Mouse (Mus musculus) ZHBTc4 (cell line): Measurements from ENCODE around the gene Tsr1.

Source experiments
- DNase-seq: peaks from one replicate; pipeline ENCODE4 v3.0.0-alpha.2; 2011; ENCODE audit warnings: low read depth, low spot score

Gene Tsr1

GRCm38 (mm10) chr11:74896901-74897677, 782 bp upstream of the Tsr1 start, which contains the start of gene Sgsm2:
Sgsm2 (minus strand) TSS chr11:74897060.
- DNase-seq: peak; percentile 92

DNA sequence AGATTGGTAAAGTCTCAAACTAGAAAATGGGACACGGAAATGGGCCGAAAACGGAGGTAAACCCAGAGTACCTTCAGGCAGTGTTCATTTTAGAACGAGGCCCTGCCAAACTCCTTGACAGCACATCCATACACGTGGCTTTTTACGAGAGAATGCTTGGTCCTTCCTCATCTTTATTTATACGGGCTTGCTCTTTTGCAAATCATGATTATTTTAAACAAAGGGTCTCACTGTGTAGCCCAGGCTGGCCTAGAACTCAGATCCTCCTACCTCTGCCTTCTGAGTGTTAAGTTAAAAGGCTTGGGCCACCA, 601 bp downstream of the Tsr1 start:
- no peak for DNase-seq

- no peak for DNase-seq
These were observed 3.7 kb downstream of the Tsr1 start for GRCm38 (mm10) chr11:74901555-74901954.

- no peak for DNase-seq
These were observed 4.5 kb downstream of the Tsr1 start for GRCm38 (mm10) chr11:74902416-74902815.

GRCm38 (mm10) chr11:74907850-74908249, 10.0 kb downstream of the Tsr1 start:
- DNase-seq: no peak

DNA sequence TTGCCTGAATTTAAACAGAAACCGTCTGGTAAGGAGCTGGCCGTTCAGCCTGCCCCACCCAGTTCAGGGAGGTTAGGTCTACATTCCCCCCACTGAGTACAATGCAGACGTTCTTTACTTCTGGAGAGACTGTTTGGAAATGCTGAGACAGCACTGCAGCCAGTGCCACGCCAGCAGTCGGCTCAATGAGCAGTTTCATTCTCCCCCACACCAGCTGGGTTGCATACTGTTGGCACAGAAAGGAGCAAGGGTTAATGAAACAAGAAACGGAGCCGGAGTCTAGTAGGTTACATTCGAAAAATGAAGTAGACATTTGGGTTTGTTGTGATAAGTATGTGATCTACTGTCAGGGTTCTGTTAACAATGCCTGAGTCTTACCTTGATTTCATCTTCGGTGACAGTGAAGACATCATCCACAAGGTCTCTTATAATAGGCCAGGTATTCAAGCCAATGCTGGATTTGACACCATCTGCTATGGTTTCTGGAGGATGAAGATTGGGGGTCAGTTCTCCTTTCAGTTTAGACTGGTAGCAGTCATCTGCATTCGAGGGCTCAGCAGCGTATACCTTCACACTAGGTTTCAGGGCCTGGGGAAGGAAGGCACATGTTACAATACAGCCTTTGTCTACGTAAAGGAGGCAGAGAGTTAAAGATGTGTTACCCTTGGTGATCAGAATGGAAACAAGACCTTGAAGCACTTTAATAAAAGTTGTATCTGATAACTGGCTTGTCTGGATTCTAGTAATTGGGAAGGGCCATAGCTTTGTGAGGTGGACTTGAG, 10.9 kb downstream of the Tsr1 start:
- peak; percentile 32 for DNase-seq

DNA sequence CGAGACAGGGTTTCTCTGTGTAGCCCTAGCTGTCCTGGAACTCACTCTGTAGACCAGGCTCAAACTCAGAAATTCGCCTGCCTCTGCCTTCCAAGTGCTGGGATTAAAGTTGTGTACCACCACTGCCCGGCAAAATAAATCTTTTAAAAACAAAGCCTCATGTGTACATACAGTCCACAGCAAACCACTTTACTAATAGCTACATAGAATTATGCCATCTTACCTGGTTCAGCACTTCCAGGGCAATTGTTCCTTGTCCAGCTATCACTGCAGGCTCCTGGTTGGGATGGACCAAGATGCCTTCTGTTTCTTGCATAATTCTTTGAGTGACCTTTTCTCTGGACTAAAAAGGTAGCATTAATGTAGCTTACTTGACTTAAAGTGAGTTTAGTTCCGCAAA, 12.1 kb downstream of the Tsr1 start:
- no peak for DNase-seq

- no peak for DNase-seq
These were observed 14.6 kb downstream of the Tsr1 start for GRCm38 (mm10) chr11:74912492-74912891.

- DNase-seq: peak; percentile 37
These were observed 21.4 kb downstream of the Tsr1 start for GRCm38 (mm10) chr11:74919249-74919648.

DNA sequence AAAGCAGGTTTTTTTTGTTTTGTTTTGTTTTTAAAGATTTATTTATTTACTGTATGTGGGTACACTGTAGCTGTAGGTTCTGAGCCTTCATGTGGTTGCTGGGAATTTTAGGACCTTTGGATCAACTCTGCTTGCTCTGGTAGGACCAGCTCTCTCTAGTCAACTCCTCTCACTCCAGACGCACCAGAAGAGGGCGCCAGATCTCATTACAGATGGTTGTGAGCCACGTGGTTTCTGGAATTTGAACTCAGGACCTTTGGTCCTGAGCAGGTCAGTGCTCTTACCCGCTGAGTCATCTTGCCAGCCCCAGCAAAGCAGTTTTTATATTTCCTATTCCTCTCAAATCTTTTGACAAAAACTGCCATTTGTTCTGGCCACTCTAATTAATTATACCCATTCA, 26.3 kb downstream of the Tsr1 start:
- peak; percentile 74 for DNase-seq

- DNase-seq: peak; percentile 99
These were observed 27.9 kb downstream of the Tsr1 start, which contains the start of the genes Smg6 and Srr for GRCm38 (mm10) chr11:74925577-74926387. Smg6 (plus strand) TSS chr11:74925823. Srr (minus strand) TSS chr11:74925948.

DNA sequence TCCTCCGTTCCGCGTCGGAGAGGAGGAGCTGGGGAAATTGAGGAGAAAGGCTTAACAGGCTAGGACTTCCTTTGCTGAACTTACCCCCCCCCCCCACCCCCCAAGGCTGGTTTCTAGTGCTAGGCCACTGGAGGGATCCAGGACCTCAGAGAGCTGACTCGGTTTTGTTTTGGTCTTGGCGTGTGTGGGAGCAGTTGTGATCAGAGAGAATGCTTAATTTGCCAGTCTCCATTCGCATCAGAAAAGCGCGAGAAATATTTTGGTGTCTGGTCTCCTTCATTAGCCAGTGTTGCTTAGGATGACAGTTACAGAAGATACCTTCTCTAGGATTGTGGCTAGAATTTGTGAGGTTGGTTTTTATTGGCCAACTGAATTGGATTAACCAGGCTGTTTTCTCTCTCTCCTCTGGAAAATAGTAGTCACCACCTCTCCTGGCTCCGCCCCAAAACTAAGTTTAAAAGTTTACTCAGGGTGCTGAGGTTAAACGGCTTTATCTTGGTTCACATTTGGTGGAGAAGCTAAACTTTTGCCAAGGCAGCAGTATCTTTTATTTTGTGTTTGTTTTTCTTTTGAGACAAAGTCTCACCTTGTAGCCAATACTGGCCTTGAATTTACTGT, 28.6 kb downstream of the Tsr1 start:
- DNase-seq: no peak

DNA sequence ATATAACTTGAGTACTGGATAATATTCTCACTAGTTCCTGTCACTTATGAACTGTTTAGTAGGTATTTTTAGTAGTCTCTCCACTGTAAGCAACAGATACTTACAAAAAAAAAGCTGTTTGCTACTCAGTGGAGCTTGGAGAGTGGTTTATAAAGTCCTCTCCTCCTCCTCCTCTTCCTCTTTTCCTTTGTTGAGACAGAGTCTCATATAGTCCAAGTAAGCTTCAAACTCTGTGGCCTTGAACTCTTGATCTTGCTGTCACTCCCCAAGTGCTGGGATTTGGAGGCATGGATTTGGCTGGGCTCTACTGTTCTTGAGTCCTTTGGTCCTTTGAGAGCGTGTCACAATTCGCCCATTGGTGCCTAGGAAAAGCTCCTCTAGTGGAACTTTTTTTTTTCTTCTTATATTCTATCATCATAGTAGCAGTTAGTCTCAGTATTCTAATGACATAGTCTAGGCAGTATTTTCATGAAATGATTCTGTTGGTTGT, 29.4 kb downstream of the Tsr1 start:
- DNase-seq: no peak

DNA sequence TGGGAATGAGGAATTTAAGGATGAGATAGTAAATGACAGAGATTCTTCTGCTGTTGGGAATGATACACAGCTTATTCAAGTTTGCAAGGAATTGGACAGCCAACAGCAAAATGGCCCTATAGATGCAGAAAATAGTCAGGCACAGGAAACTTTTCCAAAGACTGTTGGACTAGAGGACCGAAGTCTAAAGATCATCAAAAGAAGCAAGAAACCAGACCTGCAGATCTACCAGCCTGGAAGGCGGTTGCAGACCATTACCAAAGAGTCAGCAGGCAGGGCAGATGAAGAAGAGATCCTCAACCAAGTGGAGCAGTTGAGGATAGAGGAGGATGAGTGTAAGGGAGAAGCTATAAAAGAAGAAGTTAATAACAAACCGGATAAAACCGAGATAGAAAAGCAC, 31.2 kb downstream of the Tsr1 start:
- DNase-seq: no peak

- DNase-seq: peak; percentile 41
These were observed 32.5 kb downstream of the Tsr1 start for GRCm38 (mm10) chr11:74930391-74930790.

DNA sequence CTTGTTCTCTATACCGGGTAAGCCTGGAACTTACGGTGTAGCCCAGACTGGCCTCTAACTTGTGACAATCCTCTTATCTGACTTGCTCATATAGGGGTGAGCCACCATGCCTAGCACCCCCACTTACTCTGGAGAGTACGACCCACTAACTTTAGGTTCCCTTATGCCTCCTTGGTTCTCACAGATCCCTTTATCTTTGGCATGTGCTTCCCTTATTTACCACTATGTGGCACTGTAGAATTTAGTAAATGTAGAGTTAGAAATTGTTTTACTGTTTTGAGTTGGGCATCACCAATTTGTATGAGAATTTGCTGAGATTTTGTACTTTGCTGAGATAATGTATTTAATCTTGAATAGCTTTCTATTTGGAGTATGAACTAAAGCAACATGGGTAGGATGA, 48.5 kb downstream of the Tsr1 start:
- peak; percentile 55 for DNase-seq

GRCm38 (mm10) chr11:74954901-74955300, 57.0 kb downstream of the Tsr1 start:
- no peak for DNase-seq

DNA sequence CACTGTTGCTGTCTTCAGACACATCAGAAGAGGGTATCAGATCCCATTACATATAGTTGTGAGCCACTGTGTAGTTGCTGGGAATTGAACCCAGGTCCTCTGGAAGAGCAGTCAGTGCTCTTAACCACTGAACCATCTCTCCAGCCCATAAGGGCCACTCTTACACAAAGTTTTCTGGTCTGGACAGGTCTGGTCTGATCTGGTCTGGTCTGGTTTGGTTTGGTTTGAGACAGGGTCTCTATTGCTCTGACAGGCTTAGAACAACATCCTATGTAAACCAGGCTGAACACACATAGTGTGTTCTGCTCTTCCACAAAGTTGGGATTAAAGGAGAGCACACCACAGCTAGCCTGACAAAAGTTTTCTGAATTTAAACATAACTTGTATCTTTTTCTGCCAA, 58.1 kb downstream of the Tsr1 start:
- peak; percentile 71 for DNase-seq

- no peak for DNase-seq
These were observed 59.7 kb downstream of the Tsr1 start for GRCm38 (mm10) chr11:74957600-74957999.
